Mouse (Mus musculus): ENCODE measurements at regions not wholly inside any gene's neighbourhood (a gene's known extent, or its start where the extent isn't known, plus 50 kb on each side); places are given as distances from the start of the nearest gene placed in this dataset.

- no peak for DNase-seq (ENCODE audit: low read depth)
Measured at GRCm38 (mm10) chr5:100246709-100247108, 87.1 kb upstream of the Tmem150c start.

GRCm38 (mm10) chr5:100244811-100245210, 85.2 kb upstream of the Tmem150c start:
- no peak for DNase-seq (ENCODE audit: low read depth)

GRCm38 (mm10) chr5:100240876-100241275, 81.3 kb upstream of the Tmem150c start:
- peak; percentile 48 for DNase-seq (ENCODE audit: low read depth)

GRCm38 (mm10) chr5:100239632-100240031, 80.0 kb upstream of the Tmem150c start:
- DNase-seq (ENCODE audit: low read depth) = no peak

- no peak for DNase-seq (ENCODE audit: low read depth)
Measured at GRCm38 (mm10) chr5:100238287-100239036, 78.9 kb upstream of the Tmem150c start.

- DNase-seq (ENCODE audit: low read depth) = no peak
Measured at GRCm38 (mm10) chr5:100237674-100238278, 78.2 kb upstream of the Tmem150c start.

- no peak for DNase-seq (ENCODE audit: low read depth)
Measured at GRCm38 (mm10) chr5:100236277-100236676, 76.7 kb upstream of the Tmem150c start.

GRCm38 (mm10) chr5:100232076-100232475, 72.5 kb upstream of the Tmem150c start:
- no peak for DNase-seq (ENCODE audit: low read depth)

- DNase-seq (ENCODE audit: low read depth) = no peak
Measured at GRCm38 (mm10) chr5:100231574-100231973, 72.0 kb upstream of the Tmem150c start.

GRCm38 (mm10) chr5:100230038-100230437, 70.4 kb upstream of the Tmem150c start:
- no peak for DNase-seq (ENCODE audit: low read depth)

GRCm38 (mm10) chr5:100227888-100228287, 68.3 kb upstream of the Tmem150c start:
- no peak for DNase-seq (ENCODE audit: low read depth)

- no peak for DNase-seq (ENCODE audit: low read depth)
Measured at GRCm38 (mm10) chr5:100226571-100227235, 67.1 kb upstream of the Tmem150c start.

- no peak for DNase-seq (ENCODE audit: low read depth)
Measured at GRCm38 (mm10) chr5:100225491-100225890, 65.9 kb upstream of the Tmem150c start.

GRCm38 (mm10) chr5:100224773-100225363, 65.3 kb upstream of the Tmem150c start:
- DNase-seq (ENCODE audit: low read depth) = no peak

- no peak for DNase-seq (ENCODE audit: low read depth)
Measured at GRCm38 (mm10) chr5:100221005-100221583, 61.5 kb upstream of the Tmem150c start.

GRCm38 (mm10) chr5:100220320-100220719, 60.7 kb upstream of the Tmem150c start:
- DNase-seq (ENCODE audit: low read depth) = no peak

GRCm38 (mm10) chr5:100218256-100218851, 58.7 kb upstream of the Tmem150c start:
- no peak for DNase-seq (ENCODE audit: low read depth)

GRCm38 (mm10) chr5:100217178-100218035, 57.8 kb upstream of the Tmem150c start:
- no peak for DNase-seq (ENCODE audit: low read depth)

- no peak for DNase-seq (ENCODE audit: low read depth)
Measured at GRCm38 (mm10) chr5:100213901-100214300, 54.3 kb upstream of the Tmem150c start.

GRCm38 (mm10) chr5:100210708-100211107, 51.1 kb upstream of the Tmem150c start:
- DNase-seq (ENCODE audit: low read depth) = no peak

Data from NIH3T3 (cell line).